Mouse (Mus musculus): ENCODE measurements around the gene Zfp622.

- TF ChIP-seq CTCF (conservative IDR thresholded peaks at IDR 0.05; ENCODE audit: insufficient read depth, insufficient read length, low read depth, low read length): no peak
- no peak for TF ChIP-seq POLR2A (IDR thresholded peaks at IDR 0.05; ENCODE audit: low read depth, low read length)
Observed at GRCm38 (mm10) chr15:25956001-25956400, 28.2 kb upstream of the Zfp622 start.

All from kidney, adult 2 months (tissue).